Mouse (Mus musculus) C2C12 (cell line): ENCODE data around the gene Olfr444.

ENCODE experiments used
- CEBPB ChIP-seq: IDR thresholded peaks from one replicate; pipeline ENCODE4 v1.6.1; 2011; ENCODE audit warnings: low read depth, mild to moderate bottlenecking, control low read depth, moderate library complexity
- CTCF ChIP-seq: IDR thresholded peaks from one replicate; pipeline ENCODE4 v1.5.1; 2011; ENCODE audit not compliant: control insufficient read depth, insufficient read depth, insufficient read length

- TF ChIP-seq CTCF (no peak), CEBPB (no peak)
Observed at GRCm38 (mm10) chr6:42900345-42900744, 48.5 kb upstream of the Olfr444 start.
